Mouse (Mus musculus) left cerebral cortex, adult 2 months (tissue): ENCODE measurements around the gene Igflr1. TPM values are rescaled to one million over a fixed set of nuclear protein-coding genes. Genes with fewer than 3 reads are reported as not detected.
A peak's percentile ranks its signal among the peaks of the same experiment; 100 is the strongest.

Experiments
- DNase-seq, 2 experiments: peaks; one replicate each; pipeline ENCODE4 v3.0.0; 2021 to 2022; ENCODE audit warnings: low spot score in 2 of 2, mixed read lengths in 1 of 2; ENCODE audit errors: extremely low spot score in 1 of 2
- H3K27ac ChIP-seq: fragments of 200-600 bp; 2 replicates; pipeline ENCODE4 v1.8.1; 2022
- H3K4me3 ChIP-seq: fragments of 200-600 bp; 2 replicates; pipeline ENCODE4 v1.8.1; 2022
- CTCF ChIP-seq: fragments of 200-600 bp; IDR thresholded peaks from 2 replicates; pipeline ENCODE4 v1.8.1; 2022; ENCODE audit warnings: antibody characterized with exemption, mild to moderate bottlenecking, moderate library complexity
- intact Hi-C: fragments of 180-260 bp; cut with DNase I; formaldehyde crosslinking; loops from one replicate; pipeline ENCODE4 v1.15.1; 2025
- long read RNA-seq, 2 experiments: library from polyadenylated mRNA; stranded (forward); transcript quantifications; one replicate each; pipeline ENCODE4 v2.0.0; 2021; ENCODE audit warnings: borderline mapping rate in 2 of 2
- total RNA-seq, 2 experiments: library from RNA; stranded (reverse); gene quantifications; 2 replicates each; pipeline ENCODE4 v1.2.3; 2021

The Igflr1 gene
- 1 to 10 TPM; 3.8 to 6.6 TPM for total RNA-seq
- long read RNA-seq, experiment 1 = 0 reads
- long read RNA-seq, experiment 2 = 0 reads

GRCm38 (mm10) chr7:30564970-30565571, at the start of gene Igflr1:
Igflr1 (plus strand) TSS chr7:30565427.
- Histone ChIP-seq H3K4me3 (no peak within 1 kb of the TSS), H3K27ac (no peak within 1 kb of the TSS)
- DNase-seq = no peak
- no peak for TF ChIP-seq CTCF
- intact Hi-C loops = no loop called here

GRCm38 (mm10) chr7:30518325-30518724, 46.9 kb upstream of the Igflr1 start:
- TF ChIP-seq CTCF = no peak
- H3K27ac ChIP-seq = no peak overlapping the region
- intact Hi-C loops = no loop called here
- no peak for DNase-seq
- no peak overlapping the region for H3K4me3 ChIP-seq

GRCm38 (mm10) chr7:30520396-30520795, 44.8 kb upstream of the Igflr1 start:
- TF ChIP-seq CTCF = no peak
- Histone ChIP-seq H3K4me3 (no peak overlapping the region), H3K27ac (no peak overlapping the region)
- intact Hi-C loops = no loop called here
- DNase-seq = no peak

GRCm38 (mm10) chr7:30520856-30521255, 44.4 kb upstream of the Igflr1 start:
- no peak for TF ChIP-seq CTCF
- no peak for DNase-seq
- no peak overlapping the region for H3K27ac ChIP-seq
- intact Hi-C loops = no loop called here
- H3K4me3 ChIP-seq = no peak overlapping the region

GRCm38 (mm10) chr7:30522871-30523270, 42.4 kb upstream of the Igflr1 start:
- no peak overlapping the region for H3K27ac ChIP-seq
- peak in 1 of 2 experiments; percentile 9 for DNase-seq
- no peak overlapping the region for H3K4me3 ChIP-seq
- no peak for TF ChIP-seq CTCF
- intact Hi-C loops = no loop called here

- H3K27ac ChIP-seq = no peak overlapping the region
- intact Hi-C loops = no loop called here
Observed at GRCm38 (mm10) chr7:30524487-30524886, 40.7 kb upstream of the Igflr1 start.

GRCm38 (mm10) chr7:30525954-30526353, 39.3 kb upstream of the Igflr1 start:
- Histone ChIP-seq H3K27ac (0 out of 2 replicates have a peak overlapping the region, but pooled peaks have one; percentile 15), H3K4me3 (no peak overlapping the region)
- no peak for TF ChIP-seq CTCF
- intact Hi-C loops = no loop called here
- peak in 1 of 2 experiments; percentile 33 for DNase-seq

More at GRCm38 (mm10) chr7:30524487-30524886, 40.7 kb upstream of the Igflr1 start:
- no peak for DNase-seq
- no peak overlapping the region for H3K4me3 ChIP-seq
- no peak for TF ChIP-seq CTCF

GRCm38 (mm10) chr7:30526399-30526798, 38.8 kb upstream of the Igflr1 start:
- 0 out of 2 replicates have a peak overlapping the region, but pooled peaks have one; percentile 15 for H3K27ac ChIP-seq
- no peak for DNase-seq
- no peak for TF ChIP-seq CTCF
- intact Hi-C loops = no loop called here
- H3K4me3 ChIP-seq = no peak overlapping the region

- Histone ChIP-seq H3K27ac (no peak overlapping the region), H3K4me3 (no peak overlapping the region)
- DNase-seq = peak in 1 of 2 experiments; percentile 7
- intact Hi-C loops = no loop called here
- TF ChIP-seq CTCF = no peak
Observed at GRCm38 (mm10) chr7:30526981-30527380, 38.2 kb upstream of the Igflr1 start.

- DNase-seq = peak; percentile 68 to 69
- Histone ChIP-seq H3K27ac (peak overlapping the region; percentile 89), H3K4me3 (no peak overlapping the region)
- intact Hi-C loops = no loop called here
- no peak for TF ChIP-seq CTCF
Observed at GRCm38 (mm10) chr7:30531291-30531815, 33.9 kb upstream of the Igflr1 start.

- peak overlapping the region; percentile 89 for H3K27ac ChIP-seq
- intact Hi-C loops = loop anchor here (2.0 kb wide), 1 partner anchor 88 kb away; the partner anchor contains the start of gene Aplp1
- H3K4me3 ChIP-seq = peak overlapping the region; percentile 70
Observed at GRCm38 (mm10) chr7:30532931-30533330, 32.3 kb upstream of the Igflr1 start.

GRCm38 (mm10) chr7:30533941-30534632, 31.1 kb upstream of the Igflr1 start:
- no peak for TF ChIP-seq CTCF
- H3K27ac ChIP-seq = peak overlapping the region; percentile 89
- peak in 1 of 2 experiments; percentile 30 for DNase-seq
- intact Hi-C loops = loop anchor here (2.0 kb wide), 1 partner anchor 89 kb away; the partner anchor contains the start of gene Aplp1
- H3K4me3 ChIP-seq = peak overlapping the region; percentile 70

More at GRCm38 (mm10) chr7:30532931-30533330, 32.3 kb upstream of the Igflr1 start:
- peak in 1 of 2 experiments; percentile 34 for DNase-seq
- no peak for TF ChIP-seq CTCF
